Mouse (Mus musculus) adrenal gland, adult 2 months (tissue): ENCODE measurements around the gene 1700021F07Rik. TPM values are rescaled to one million over a fixed set of nuclear protein-coding genes. Genes with fewer than 3 reads are reported as not detected.

ENCODE experiments used
- DNase-seq: peaks from one replicate; pipeline ENCODE4 v3.0.0; 2021
- polyA plus RNA-seq: library from polyadenylated mRNA; depleted of rRNA; stranded (reverse); fragments of >200 nt; gene quantifications from 2 replicates; pipeline ENCODE4 v1.2.3, GENCODE M21; 2012; rRNA removed
- total RNA-seq, 2 experiments: library from RNA; stranded (reverse); gene quantifications; 2 replicates each; pipeline ENCODE4 v1.2.3; 2021

The 1700021F07Rik gene
- total and polyA plus RNA-seq, 3 experiments: not detected

- DNase-seq: no peak
Measured at GRCm38 (mm10) chr2:173563336-173563735, 41.0 kb downstream of the 1700021F07Rik start.

- DNase-seq: no peak
Measured at GRCm38 (mm10) chr2:173564179-173564578, 41.8 kb downstream of the 1700021F07Rik start.

Other genes with a start within 250 kb of the 1700021F07Rik start
- gene Pmepa1, start 246.1 kb upstream of the 1700021F07Rik start, total RNA-seq: 10 to 100 TPM; 67.5 to 90.3 TPM
- 90.3 and 91.4 TPM in 2 replicates for gene Pmepa1, start 246.1 kb upstream of the 1700021F07Rik start, polyA plus RNA-seq
- not detected for gene Ankrd60, start 55.8 kb downstream of the 1700021F07Rik start, total RNA-seq
- gene Ankrd60, start 55.8 kb downstream of the 1700021F07Rik start, polyA plus RNA-seq: not detected in 2 replicates
- gene Rab22a, start 137.2 kb downstream of the 1700021F07Rik start, total RNA-seq: 10 to 100 TPM; 30.0 to 35.0 TPM
- 62.4 and 64.8 TPM in 2 replicates for gene Rab22a, start 137.2 kb downstream of the 1700021F07Rik start, polyA plus RNA-seq
- gene 1700010B08Rik, start 196.8 kb downstream of the 1700021F07Rik start, total RNA-seq: not detected
- gene 1700010B08Rik, start 196.8 kb downstream of the 1700021F07Rik start, polyA plus RNA-seq: not detected in 2 replicates
- 100 to 1,000 TPM; 173 to 209 TPM for gene Vapb, start 214.9 kb downstream of the 1700021F07Rik start, total RNA-seq
- 13.1 and 17.3 TPM in 2 replicates for gene Vapb, start 214.9 kb downstream of the 1700021F07Rik start, polyA plus RNA-seq